Mouse (Mus musculus) heart, embryonic 12.5 days (tissue): ENCODE data around the gene Eif1b. TPM values are rescaled to one million over a fixed set of nuclear protein-coding genes. Genes with fewer than 3 reads are reported as not detected.
A peak's percentile ranks its signal among the peaks of the same experiment; 100 is the strongest.
"Not testable (repeated sequence)": the region's sequence is repeated elsewhere in the genome, so short reads cannot be mapped to it uniquely, and the experiment has no call there.

Experiments used
- ATAC-seq: fragments of 200-750 bp; cut with Nextera tagmentation; 2 replicates; pipeline ENCODE4 v1.8.0; 2017; ENCODE audit warnings: moderate TSS enrichment, moderate library complexity; ENCODE audit not compliant: insufficient number of reproducible peaks, low FRiP score
- H3K27ac ChIP-seq: fragments of 300-500 bp; sonication (generic); 2 replicates; pipeline ENCODE4 v1.5.1; 2016; ENCODE audit warnings: mild to moderate bottlenecking, moderate library complexity; ENCODE audit not compliant: poor library complexity, severe bottlenecking
- H3K27me3 ChIP-seq: fragments of 300-500 bp; sonication (generic); replicated peaks from 2 replicates; pipeline ENCODE4 v1.6.1; 2016; ENCODE audit warnings: mild to moderate bottlenecking, moderate library complexity
- H3K36me3 ChIP-seq: fragments of 300-500 bp; sonication (generic); 2 replicates; pipeline ENCODE4 v1.6.1; 2016; ENCODE audit warnings: mild to moderate bottlenecking, moderate library complexity
- H3K4me1 ChIP-seq: fragments of 300-500 bp; sonication (generic); replicated peaks from 2 replicates; pipeline ENCODE4 v1.6.1; 2016; ENCODE audit warnings: mild to moderate bottlenecking
- H3K4me2 ChIP-seq: fragments of 300-500 bp; sonication (generic); 2 replicates; pipeline ENCODE4 v1.6.1; 2016; ENCODE audit warnings: mild to moderate bottlenecking, moderate library complexity
- H3K4me3 ChIP-seq: fragments of 300-500 bp; sonication (generic); 2 replicates; pipeline ENCODE4 v1.5.1; 2016; ENCODE audit warnings: mild to moderate bottlenecking
- H3K9ac ChIP-seq: fragments of 300-500 bp; sonication (generic); 2 replicates; pipeline ENCODE4 v1.6.1; 2016; ENCODE audit warnings: mild to moderate bottlenecking, moderate library complexity
- H3K9me3 ChIP-seq: fragments of 300-500 bp; sonication (generic); replicated peaks from 2 replicates; pipeline ENCODE4 v1.6.1; 2016; ENCODE audit warnings: mild to moderate bottlenecking, moderate library complexity
- WGBS: fragments of 180-500 bp; shearing (Covaris S2); methylation state at CpG from one replicate; pipeline ENCODE4 v1.1.7; 2016; 5-methylcytosine and 5-hydroxymethylcytosine counted together
- polyA plus RNA-seq: library from polyadenylated mRNA; unstranded; fragments of >200 nt; fragmentation: Nextera tagmentation; extraction: Ambion mirVana; gene quantifications from 2 replicates; pipeline ENCODE4 v1.2.1, GENCODE M21; 2016

Gene Eif1b
- polyA plus RNA-seq, 1 experiment from 2014 or later = 153 TPM

- Histone ChIP-seq H3K4me2 (no peak overlapping the region), H3K36me3 (no peaks in the 10 kb centered on the region), H3K4me1 (no peaks in the 10 kb centered on the region), H3K9ac (no peak overlapping the region), H3K9me3 (no peaks in the 10 kb centered on the region), H3K4me3 (no peak overlapping the region), H3K27me3 (no peaks in the 10 kb centered on the region), H3K27ac (no peak overlapping the region)
- no peak for ATAC-seq
- 65% methylated on average over 1 of the region's 1 CpGs for WGBS
Observed at GRCm38 (mm10) chr9:120521161-120521560, 29.1 kb downstream of the Eif1b start.

DNA sequence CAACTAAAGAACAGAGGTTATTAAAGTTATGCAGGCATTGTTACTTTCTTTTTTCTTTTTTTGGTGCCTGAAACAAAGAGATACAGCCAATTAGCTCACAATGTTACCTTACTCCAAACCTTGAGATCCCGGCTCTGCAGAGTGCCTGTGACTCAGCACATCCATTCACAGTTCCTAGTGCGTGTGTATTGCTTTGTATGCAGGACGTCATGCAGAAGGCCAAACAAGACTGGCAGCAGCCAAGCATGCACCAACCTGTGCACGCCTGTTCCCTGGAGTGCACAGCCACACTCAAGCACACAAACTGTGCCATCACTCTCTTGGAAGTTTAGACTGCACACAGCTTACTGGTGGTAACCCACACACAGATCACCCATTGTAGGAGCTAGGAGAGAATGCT, 35.2 kb downstream of the Eif1b start:
- no peak for ATAC-seq
- Histone ChIP-seq H3K4me3 (no peak overlapping the region), H3K36me3 (no peaks in the 10 kb centered on the region), H3K27ac (no peak overlapping the region), H3K9ac (no peak overlapping the region), H3K9me3 (no peaks in the 10 kb centered on the region), H3K27me3 (no peaks in the 10 kb centered on the region), H3K4me2 (no peak overlapping the region), H3K4me1 (no peaks in the 10 kb centered on the region)
- 75% methylated on average over 4 of the region's 4 CpGs for WGBS

GRCm38 (mm10) chr9:120527919-120528318, 35.9 kb downstream of the Eif1b start:
- Histone ChIP-seq H3K9me3 (no peaks in the 10 kb centered on the region), H3K9ac (no peak overlapping the region), H3K4me3 (no peak overlapping the region), H3K4me1 (no peaks in the 10 kb centered on the region), H3K4me2 (no peak overlapping the region), H3K36me3 (no peaks in the 10 kb centered on the region), H3K27me3 (no peaks in the 10 kb centered on the region), H3K27ac (no peak overlapping the region)
- 82% methylated on average over 8 of the region's 8 CpGs for WGBS
- ATAC-seq = no peak

DNA sequence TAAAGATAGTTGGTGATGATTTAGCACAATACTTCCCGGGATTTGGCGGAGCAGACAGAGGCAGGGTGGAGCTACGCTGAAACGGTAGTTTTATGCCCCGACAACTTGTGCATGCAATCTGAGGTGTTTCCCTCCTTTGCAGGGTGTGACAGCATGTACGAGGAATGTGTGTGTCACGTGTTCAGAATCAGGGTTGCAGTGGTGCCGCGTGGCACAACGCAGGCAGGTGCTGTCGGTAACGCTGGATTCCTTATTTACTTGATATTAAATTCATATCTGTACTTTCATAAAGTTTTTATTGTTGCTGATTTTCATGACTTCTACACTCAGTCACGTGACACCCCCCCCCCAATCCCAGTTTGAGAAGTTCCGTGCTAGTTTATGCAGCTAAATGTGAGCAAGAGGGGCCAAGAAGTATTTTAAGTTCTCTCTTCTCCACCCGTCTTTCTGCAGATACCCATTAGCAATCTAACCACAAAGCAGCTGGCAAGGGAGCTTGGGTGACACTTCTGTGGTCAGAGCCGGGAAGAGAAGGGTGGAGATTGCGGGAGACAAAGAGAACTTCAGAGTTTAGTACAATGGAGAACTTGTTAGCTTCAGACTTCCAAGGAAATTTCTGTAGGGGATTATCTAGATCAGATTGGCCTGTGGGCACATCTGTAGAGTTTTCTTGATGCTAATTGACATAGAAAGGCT, 36.9 kb downstream of the Eif1b start:
- Histone ChIP-seq H3K4me1 (no peaks in the 10 kb centered on the region), H3K4me2 (no peak overlapping the region), H3K36me3 (no peaks in the 10 kb centered on the region), H3K9ac (no peak overlapping the region), H3K9me3 (peaks cover 7% of the 10 kb centered on the region; the same call in 1 of the 2 replicates), H3K27ac (no peak overlapping the region), H3K4me3 (no peak overlapping the region), H3K27me3 (no peaks in the 10 kb centered on the region)
- 80% methylated on average over 17 of the region's 17 CpGs for WGBS
- no peak for ATAC-seq

DNA sequence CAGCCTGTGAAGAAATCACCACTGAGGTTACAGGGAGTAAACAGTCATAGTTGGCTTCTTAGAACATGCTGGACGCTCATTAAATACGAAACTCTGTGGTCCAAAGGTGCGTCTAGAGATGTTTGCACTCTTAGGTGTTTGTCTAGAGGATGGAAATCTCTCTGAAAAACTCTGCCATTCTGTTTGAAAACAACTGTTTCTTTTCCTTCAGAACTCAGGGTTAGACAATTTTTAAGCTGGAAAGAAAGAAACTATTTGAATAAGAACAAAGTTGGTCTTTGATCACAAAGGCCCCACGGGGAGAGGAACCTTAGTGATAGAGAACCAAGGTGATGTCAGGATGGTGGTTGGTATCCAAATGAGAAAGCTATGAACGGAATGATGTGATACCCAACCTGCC, 38.4 kb downstream of the Eif1b start:
- WGBS = 87% methylated on average over 5 of the region's 5 CpGs
- H3K4me3 ChIP-seq = no peak overlapping the region
- H3K9me3 ChIP-seq = peaks cover 12% of the 10 kb centered on the region; the same call in 1 of the 2 replicates
- no peaks in the 10 kb centered on the region for H3K4me1 ChIP-seq
- no peak overlapping the region for H3K4me2 ChIP-seq
- no peaks in the 10 kb centered on the region for H3K36me3 ChIP-seq
- no peak for ATAC-seq
- H3K27me3 ChIP-seq = no peaks in the 10 kb centered on the region
- H3K27ac ChIP-seq = no peak overlapping the region
- no peak overlapping the region for H3K9ac ChIP-seq

DNA sequence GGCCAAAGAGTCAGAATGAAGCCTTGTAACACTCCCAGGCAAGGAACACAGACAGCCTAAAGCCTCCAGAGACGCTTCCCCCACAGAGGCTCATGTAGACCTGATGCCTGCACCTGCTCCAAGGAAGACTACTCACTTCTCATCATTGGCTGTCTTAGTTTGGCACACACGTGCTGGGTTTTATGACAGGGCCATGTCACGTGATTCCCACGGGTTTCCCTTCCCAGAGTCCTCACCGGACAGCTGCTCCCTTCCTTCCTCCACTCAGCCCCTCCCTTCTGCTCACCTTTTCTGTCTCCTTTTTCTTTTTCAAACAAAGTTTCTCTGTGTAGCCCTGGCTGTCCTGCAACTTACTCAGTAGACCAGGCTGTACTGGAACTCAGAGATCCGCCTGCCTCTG, 40.0 kb downstream of the Eif1b start:
- 77% methylated on average over 6 of the region's 6 CpGs for WGBS
- no peaks in the 10 kb centered on the region for H3K36me3 ChIP-seq
- no peak for ATAC-seq
- H3K27me3 ChIP-seq = 0 out of 2 replicates have a peak, but pooled peaks cover under 1% of the 10 kb centered on the region
- H3K4me1 ChIP-seq = no peaks in the 10 kb centered on the region
- H3K9ac ChIP-seq = no peak overlapping the region
- H3K4me3 ChIP-seq = no peak overlapping the region
- peaks cover 12% of the 10 kb centered on the region; the same call in 1 of the 2 replicates for H3K9me3 ChIP-seq
- H3K4me2 ChIP-seq = no peak overlapping the region
- H3K27ac ChIP-seq = no peak overlapping the region

DNA sequence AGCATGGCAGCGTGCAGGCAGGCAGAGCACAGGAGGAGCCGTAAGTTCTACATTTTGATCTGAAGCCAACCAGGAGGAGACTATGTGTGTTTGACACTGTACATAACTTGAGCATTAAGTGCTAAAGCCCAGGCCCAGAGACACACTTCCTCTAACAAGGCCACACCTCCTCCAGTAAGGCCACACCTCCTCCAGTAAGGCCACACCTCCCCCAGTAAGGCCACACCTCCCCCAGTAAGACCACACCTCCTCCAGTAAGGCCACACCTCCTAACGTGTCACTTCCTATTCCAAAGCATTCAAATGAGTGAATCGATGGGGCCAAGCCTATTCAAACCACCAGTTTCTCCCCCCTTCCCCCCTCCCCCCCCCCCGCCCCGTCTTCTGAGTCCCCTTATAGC, 40.7 kb downstream of the Eif1b start:
- no peak overlapping the region for H3K4me3 ChIP-seq
- H3K27ac ChIP-seq = no peak overlapping the region
- H3K4me1 ChIP-seq = no peaks in the 10 kb centered on the region
- 86% methylated on average over 6 of the region's 6 CpGs for WGBS
- H3K9ac ChIP-seq = no peak overlapping the region
- 0 out of 2 replicates have a peak, but pooled peaks cover 4% of the 10 kb centered on the region for H3K27me3 ChIP-seq
- no peaks in the 10 kb centered on the region for H3K36me3 ChIP-seq
- H3K9me3 ChIP-seq = peaks cover 12% of the 10 kb centered on the region; the same call in 1 of the 2 replicates
- H3K4me2 ChIP-seq = no peak overlapping the region
- ATAC-seq = no peak

GRCm38 (mm10) chr9:120533446-120533950, 41.5 kb downstream of the Eif1b start:
- H3K27me3 ChIP-seq, ATAC-seq, H3K27ac ChIP-seq, H3K4me3 ChIP-seq, H3K4me1 ChIP-seq, H3K4me2 ChIP-seq, H3K36me3 ChIP-seq, H3K9ac ChIP-seq: not testable (repeated sequence)
- H3K9me3 ChIP-seq = peaks cover 12% of the 10 kb centered on the region; the same call in 1 of the 2 replicates
- 88% methylated on average over 8 of the region's 8 CpGs for WGBS

DNA sequence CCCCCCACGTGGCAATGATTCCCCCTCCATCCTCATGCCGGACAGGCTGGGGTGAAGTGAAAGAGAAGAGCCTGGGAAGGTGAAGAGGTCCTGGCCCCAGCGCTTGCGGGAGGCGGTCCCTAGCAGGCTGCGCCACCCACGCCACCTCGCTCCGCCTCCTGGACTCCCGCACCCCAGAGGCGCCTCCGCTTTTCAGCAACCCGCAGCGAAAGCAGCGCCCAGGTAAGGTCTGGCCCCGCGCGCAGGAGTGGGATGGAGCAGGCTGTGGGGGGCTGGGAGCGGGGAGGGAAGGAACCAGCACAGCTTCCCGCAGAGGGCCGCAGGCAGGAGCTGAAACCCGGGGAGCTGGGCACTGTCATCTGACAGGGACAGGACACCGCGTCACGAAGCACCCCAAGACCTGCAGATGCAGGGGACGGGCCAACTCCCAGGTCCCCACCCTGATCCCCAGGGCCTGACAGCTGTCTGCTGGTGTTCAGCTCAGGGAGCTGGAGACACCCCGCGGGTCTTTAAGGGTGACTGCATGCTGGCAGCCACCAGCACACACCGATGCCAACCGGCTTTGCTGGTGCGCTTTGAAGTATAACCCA, 47.7 kb downstream of the Eif1b start, which contains the start of gene Entpd3:
TSS of gene Entpd3 (plus strand) at position 157 of the 590 bp plus-strand sequence.
- H3K9me3 ChIP-seq = no peaks in the 10 kb centered on the region
- 2% methylated on average over 31 of the region's 31 CpGs for WGBS
- peaks cover 44% of the 10 kb centered on the region for H3K27me3 ChIP-seq
- ATAC-seq = peak; percentile 78
- peak within 1 kb of the TSS; percentile 84 for H3K4me2 ChIP-seq
- peak within 1 kb of the TSS; percentile 59; the same call in 1 of the 2 replicates for H3K9ac ChIP-seq
- peak within 1 kb of the TSS; percentile 46 for H3K4me3 ChIP-seq
- H3K27ac ChIP-seq = no peak within 1 kb of the TSS
- H3K36me3 ChIP-seq = no peaks in the 10 kb centered on the region
- H3K4me1 ChIP-seq = peaks cover 7% of the 10 kb centered on the region

GRCm38 (mm10) chr9:120541411-120541810, 49.4 kb downstream of the Eif1b start:
- Histone ChIP-seq H3K36me3 (no peaks in the 10 kb centered on the region), H3K27ac (no peak overlapping the region), H3K27me3 (peaks cover 45% of the 10 kb centered on the region), H3K4me3 (no peak overlapping the region), H3K4me2 (no peak overlapping the region), H3K4me1 (peaks cover 7% of the 10 kb centered on the region), H3K9me3 (no peaks in the 10 kb centered on the region), H3K9ac (no peak overlapping the region)
- 29% methylated on average over 2 of the region's 2 CpGs for WGBS
- no peak for ATAC-seq

DNA sequence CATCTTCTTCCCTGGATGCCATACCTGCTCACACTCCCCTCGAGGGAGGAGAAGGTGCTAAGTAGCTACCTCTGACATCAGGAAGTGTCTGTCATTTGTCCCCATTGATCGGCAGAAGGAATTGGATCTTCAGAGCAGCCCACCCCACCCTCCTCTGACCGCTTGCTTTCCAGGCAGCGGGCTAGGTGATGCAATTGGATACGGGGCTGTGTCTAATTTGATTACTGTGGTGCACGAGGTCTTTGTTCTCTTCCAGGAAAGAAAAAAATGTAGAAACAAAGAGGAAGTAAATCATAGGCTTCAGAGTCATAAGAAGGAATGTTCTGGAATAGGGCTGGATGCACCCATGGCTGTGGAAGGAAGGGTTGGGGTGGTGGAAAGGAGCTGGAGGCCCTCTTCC, 50.2 kb downstream of the Eif1b start:
- ATAC-seq = no peak
- 35% methylated on average over 6 of the region's 6 CpGs for WGBS
- H3K4me2 ChIP-seq = no peak overlapping the region
- peaks cover 7% of the 10 kb centered on the region for H3K4me1 ChIP-seq
- no peaks in the 10 kb centered on the region for H3K36me3 ChIP-seq
- no peaks in the 10 kb centered on the region for H3K9me3 ChIP-seq
- H3K9ac ChIP-seq = no peak overlapping the region
- no peak overlapping the region for H3K4me3 ChIP-seq
- no peak overlapping the region for H3K27ac ChIP-seq
- peaks cover 45% of the 10 kb centered on the region for H3K27me3 ChIP-seq
